Mouse (Mus musculus): ENCODE data around the gene Sepsecs.

Sepsecs gene

DNA sequence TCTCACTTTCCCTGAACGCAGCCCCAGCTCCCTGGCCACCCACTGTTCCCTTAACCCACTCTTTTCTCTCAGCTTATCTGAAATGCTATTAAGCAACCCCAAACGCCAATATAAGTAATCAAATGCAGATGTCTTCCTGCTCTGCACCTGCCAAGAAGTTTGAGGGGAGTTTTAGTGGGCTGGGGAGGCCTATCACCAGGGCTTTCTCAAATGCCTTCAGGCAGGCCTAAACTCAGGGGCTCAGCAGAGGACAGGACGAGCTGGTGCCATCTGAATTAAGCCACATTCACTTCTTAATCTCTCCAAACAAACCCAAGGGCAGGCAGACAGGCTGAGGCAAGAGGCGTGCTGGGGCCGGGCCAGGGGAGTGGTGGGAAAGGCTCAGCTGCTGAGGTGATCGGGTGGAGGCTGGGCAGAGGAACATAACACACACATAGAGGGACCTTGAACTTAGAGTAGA lies 64.9 kb downstream of the Sepsecs start:
- no peak for DNase-seq

DNA sequence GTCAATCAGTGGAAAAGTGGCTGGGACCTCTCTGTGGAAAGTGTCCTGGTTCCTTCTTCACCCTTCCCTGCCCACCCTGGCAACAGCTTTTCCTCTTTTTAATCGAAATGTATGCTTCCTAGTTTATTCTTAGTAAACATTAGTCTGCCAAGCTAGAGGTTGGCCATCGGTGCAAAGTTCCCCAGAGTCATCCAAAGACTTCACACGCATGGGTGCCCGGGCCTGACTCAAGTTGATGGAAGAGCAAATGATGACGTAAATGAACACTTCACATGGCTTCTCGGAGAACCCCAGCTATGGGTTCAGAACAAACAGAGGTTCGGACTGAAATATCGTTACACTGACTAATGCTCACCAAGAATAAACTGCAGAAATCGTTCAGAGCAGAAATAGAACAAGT lies 78.9 kb downstream of the Sepsecs start:
- no peak for DNase-seq
